Mouse (Mus musculus) heart, postnatal 14 days (tissue): ENCODE results near the gene Git1. TPM values are rescaled to one million over a fixed set of nuclear protein-coding genes. Genes with fewer than 3 reads are reported as not detected.
A peak's percentile ranks its signal among the peaks of the same experiment; 100 is the strongest.
"Not testable (repeated sequence)": the region's sequence is repeated elsewhere in the genome, so short reads cannot be mapped to it uniquely, and the experiment has no call there.

Source experiments
- DNase-seq, 2 experiments: peaks; one replicate each; pipeline ENCODE4 v3.0.0; 2021 to 2022
- intact Hi-C: fragments of 180-260 bp; cut with DNase I; formaldehyde crosslinking; loops from one replicate; pipeline ENCODE4 v1.15.1; 2025
- total RNA-seq, 2 experiments: library from RNA; stranded (reverse); gene quantifications; 2 replicates each; pipeline ENCODE4 v1.2.3; 2021

Git1 gene
- total RNA-seq, 2 experiments from 2014 or later, result 49.1 to 50.0 TPM

- intact Hi-C loops, result loop anchor here (2.0 kb wide), 1 partner anchor 92 kb away; the partner anchor contains the start of gene Taok1
- peak; percentile 86 to 90 for DNase-seq
These were observed 21.7 kb downstream of the Git1 start, which contains the start of gene Abhd15 for GRCm38 (mm10) chr11:77514832-77515636. Gene Abhd15 (plus strand): TSS chr11:77515121.

- intact Hi-C loops, result loop anchor here (2.0 kb wide), 1 partner anchor 91 kb away; the partner anchor contains the start of gene Taok1
- no peak for DNase-seq
These were observed 22.5 kb downstream of the Git1 start, which contains the start of gene Trp53i13 for GRCm38 (mm10) chr11:77515637-77516552. Gene Trp53i13 (minus strand): TSS chr11:77515980.

GRCm38 (mm10) chr11:77516553-77517425 is 23.4 kb downstream of the Git1 start:
- intact Hi-C loops, result no loop called here
- DNase-seq, result no peak

- DNase-seq, result no peak
- intact Hi-C loops, result no loop called here
These were observed 24.9 kb downstream of the Git1 start for GRCm38 (mm10) chr11:77518051-77518798.

DNA sequence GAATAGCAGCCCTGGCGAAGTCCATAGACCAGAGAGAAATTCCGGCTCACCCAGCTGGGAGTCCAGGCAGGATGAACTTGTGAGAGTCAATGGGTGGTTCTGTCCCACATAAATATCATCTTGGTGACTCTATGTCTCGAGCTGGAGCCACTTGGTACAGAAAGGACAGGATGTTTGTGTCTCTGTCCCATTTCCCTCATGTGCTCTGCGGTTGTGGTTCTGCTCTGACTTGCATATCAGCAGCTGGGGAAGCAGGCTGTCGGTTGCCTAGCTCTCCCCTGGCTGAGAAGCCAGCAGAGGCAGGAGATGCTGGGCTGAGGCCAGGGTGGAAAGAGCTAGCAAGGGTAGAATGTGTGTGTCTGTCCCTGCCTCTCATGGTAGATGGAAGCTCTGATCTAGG is 25.7 kb downstream of the Git1 start, which contains the start of gene Gm10392:
Gm10392 (minus strand) TSS at position 156 of the 400 bp plus-strand sequence.
- DNase-seq, result no peak
- intact Hi-C loops, result no loop called here

- intact Hi-C loops, result no loop called here
- DNase-seq, result no peak
These were observed 27.5 kb downstream of the Git1 start for GRCm38 (mm10) chr11:77520601-77521529.

DNA sequence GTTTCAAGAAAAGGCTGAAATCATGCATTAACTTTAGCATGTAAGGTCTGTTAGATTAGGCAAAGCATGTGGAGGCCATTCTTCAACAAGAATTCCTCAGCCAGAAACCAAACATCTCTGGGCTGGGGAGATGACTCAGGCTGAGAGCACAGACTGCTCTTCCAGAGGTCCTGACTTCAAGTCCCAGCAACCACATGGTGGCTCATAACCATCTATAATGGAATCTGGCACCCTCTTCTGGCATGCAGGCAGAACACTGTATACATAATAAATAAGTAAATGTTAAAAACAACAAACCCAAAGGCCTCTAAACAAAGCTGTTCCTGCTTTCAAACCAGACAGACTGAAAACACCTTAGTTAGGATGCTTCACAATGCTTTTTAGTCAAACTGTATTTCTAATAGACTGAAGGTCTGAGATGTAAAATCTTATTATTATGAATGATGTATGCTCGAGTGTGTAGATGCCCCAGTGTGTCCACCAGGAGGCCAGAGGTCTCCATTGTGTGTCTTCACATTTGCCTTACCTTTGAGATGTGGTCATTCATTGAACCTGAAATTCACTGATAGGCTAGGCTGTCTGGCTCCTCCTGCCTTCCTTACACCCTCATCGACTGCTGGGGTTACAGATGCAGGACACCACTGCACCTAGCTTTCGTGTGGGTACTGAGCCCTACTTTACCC is 32.6 kb downstream of the Git1 start:
- no peak for DNase-seq
- intact Hi-C loops, result no loop called here

DNA sequence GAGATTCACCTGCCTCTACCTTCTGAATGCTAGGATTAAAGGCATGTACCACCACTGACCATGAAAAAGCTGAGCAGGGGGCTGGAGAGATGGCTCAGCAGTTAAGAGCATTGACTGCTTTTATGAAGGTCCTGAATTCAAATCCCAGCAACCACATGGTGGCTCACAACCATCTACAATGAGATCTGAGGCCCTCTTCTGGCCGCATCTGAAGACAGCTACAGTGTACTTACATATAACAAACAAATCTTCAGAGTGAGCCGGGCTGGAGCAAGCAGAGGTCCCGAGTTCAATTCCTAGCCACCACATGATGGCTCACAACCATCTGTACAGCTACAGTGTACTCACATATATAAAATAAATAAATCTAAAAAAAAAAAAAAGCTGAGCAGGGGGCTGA is 35.1 kb downstream of the Git1 start:
- intact Hi-C loops, DNase-seq: not testable (repeated sequence)

DNA sequence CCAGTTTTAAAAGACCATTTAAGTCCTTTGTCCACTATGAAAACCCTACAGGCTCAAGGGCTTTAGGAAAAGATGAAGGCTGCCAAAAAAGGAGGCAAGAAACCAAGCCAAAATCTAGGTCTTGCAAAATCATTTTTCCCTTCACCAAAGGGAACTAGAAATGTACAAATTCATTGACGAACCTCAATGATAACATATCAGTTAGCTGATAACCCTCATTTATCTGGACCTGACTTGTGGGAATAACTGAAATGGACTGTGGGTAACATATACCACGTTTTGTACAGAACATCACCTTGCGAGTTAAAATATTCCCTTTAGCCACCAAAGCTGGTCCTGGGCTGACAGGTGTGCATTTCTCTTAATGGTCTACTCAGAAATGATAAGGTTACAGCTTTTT is 36.3 kb downstream of the Git1 start:
- DNase-seq, result no peak
- intact Hi-C loops, result no loop called here

DNA sequence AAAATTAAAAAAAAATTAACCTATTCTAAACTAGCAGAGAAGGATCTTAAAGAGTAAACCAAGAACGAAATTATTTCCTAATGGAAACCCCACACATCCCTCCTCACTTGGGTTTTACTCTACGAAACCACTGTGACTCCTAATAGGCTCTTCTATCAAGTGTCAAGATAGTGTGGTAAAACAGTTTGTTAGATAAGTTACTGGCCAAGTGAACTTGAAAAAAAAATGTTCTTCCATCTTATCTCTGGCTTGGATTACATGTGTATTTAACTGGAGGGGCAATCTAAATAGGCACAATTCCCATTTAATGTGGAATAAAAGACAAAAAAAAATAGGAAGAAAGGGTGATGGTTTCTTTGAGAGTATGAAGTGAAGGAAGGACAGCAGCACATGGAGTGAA is 37.5 kb downstream of the Git1 start:
- intact Hi-C loops, result no loop called here

GRCm38 (mm10) chr11:77532202-77532846 is 39.0 kb downstream of the Git1 start:
- intact Hi-C loops, result no loop called here
- no peak for DNase-seq

More for the DNA sequence above, 37.5 kb downstream of the Git1 start:
- DNase-seq, result no peak

- intact Hi-C loops, result no loop called here
- no peak for DNase-seq
These were observed 51.9 kb downstream of the Git1 start for GRCm38 (mm10) chr11:77545261-77545660.

Other genes with a start within 250 kb of the Git1 start
- 100 to 1,000 TPM; 188 to 189 TPM for gene Coro6, start 31.2 kb upstream of the Git1 start, total RNA-seq
- 10 to 100 TPM; 10.6 to 10.9 TPM for gene Ankrd13b, start 3.9 kb upstream of the Git1 start, total RNA-seq
- gene Abhd15, start 21.6 kb downstream of the Git1 start, total RNA-seq, result 1 to 10 TPM; 2.0 to 2.7 TPM
- 10 to 100 TPM in 1 of 2 experiments, 1 to 10 TPM in 1; 9.1 to 10.3 TPM for gene Trp53i13, start 22.4 kb downstream of the Git1 start, total RNA-seq
- not detected for gene Gm10392, start 25.6 kb downstream of the Git1 start, total RNA-seq
- 10 to 100 TPM; 57.0 to 59.3 TPM for gene Taok1, start 114.3 kb downstream of the Git1 start, total RNA-seq
- gene Nufip2, start 192.6 kb downstream of the Git1 start, total RNA-seq, result 10 to 100 TPM; 58.9 to 61.9 TPM
- gene Cryba1, start 231.7 kb downstream of the Git1 start, total RNA-seq, result not detected